Mouse (Mus musculus) erythroblast, embryonic 14.5 days (primary cell): ENCODE results near the gene Pla2g6. TPM values are rescaled to one million over a fixed set of nuclear protein-coding genes. Genes with fewer than 3 reads are reported as not detected.

Experiments used
- H3K27me3 ChIP-seq: 2 replicates; pipeline ENCODE4 v1.6.1; 2012; ENCODE audit warnings: inconsistent platforms; ENCODE audit not compliant: control insufficient read depth
- H3K36me3 ChIP-seq: 2 replicates; pipeline ENCODE4 v1.6.1; 2012; ENCODE audit warnings: mild to moderate bottlenecking, inconsistent platforms; ENCODE audit not compliant: control insufficient read depth
- H3K4me1 ChIP-seq: 2 replicates; pipeline ENCODE4 v1.6.1; 2012; ENCODE audit warnings: inconsistent platforms; ENCODE audit not compliant: control insufficient read depth
- H3K4me3 ChIP-seq: replicated peaks from 2 replicates; pipeline ENCODE3; 2012; ENCODE audit warnings: moderate library complexity, mild to moderate bottlenecking, inconsistent platforms
- H3K9me3 ChIP-seq: 2 replicates; pipeline ENCODE4 v1.6.1; 2012; ENCODE audit warnings: low read length, inconsistent platforms, mixed read lengths; ENCODE audit not compliant: control insufficient read depth
- GATA1 ChIP-seq: IDR thresholded peaks from 2 replicates; pipeline ENCODE4 v1.6.1; 2012; ENCODE audit warnings: low read length, inconsistent platforms, mixed read lengths
- TAL1 ChIP-seq: IDR thresholded peaks from 3 replicates; pipeline ENCODE4 v1.6.1; 2012; ENCODE audit warnings: low read length, inconsistent platforms, mixed read lengths
- polyA plus RNA-seq: library from polyadenylated mRNA; stranded (reverse); fragments of >175 nt; gene quantifications from 2 replicates; pipeline ENCODE4 v1.2.3, GENCODE M21; 2012

The Pla2g6 gene
- polyA plus RNA-seq, 1 experiment, result 2.7 TPM

DNA sequence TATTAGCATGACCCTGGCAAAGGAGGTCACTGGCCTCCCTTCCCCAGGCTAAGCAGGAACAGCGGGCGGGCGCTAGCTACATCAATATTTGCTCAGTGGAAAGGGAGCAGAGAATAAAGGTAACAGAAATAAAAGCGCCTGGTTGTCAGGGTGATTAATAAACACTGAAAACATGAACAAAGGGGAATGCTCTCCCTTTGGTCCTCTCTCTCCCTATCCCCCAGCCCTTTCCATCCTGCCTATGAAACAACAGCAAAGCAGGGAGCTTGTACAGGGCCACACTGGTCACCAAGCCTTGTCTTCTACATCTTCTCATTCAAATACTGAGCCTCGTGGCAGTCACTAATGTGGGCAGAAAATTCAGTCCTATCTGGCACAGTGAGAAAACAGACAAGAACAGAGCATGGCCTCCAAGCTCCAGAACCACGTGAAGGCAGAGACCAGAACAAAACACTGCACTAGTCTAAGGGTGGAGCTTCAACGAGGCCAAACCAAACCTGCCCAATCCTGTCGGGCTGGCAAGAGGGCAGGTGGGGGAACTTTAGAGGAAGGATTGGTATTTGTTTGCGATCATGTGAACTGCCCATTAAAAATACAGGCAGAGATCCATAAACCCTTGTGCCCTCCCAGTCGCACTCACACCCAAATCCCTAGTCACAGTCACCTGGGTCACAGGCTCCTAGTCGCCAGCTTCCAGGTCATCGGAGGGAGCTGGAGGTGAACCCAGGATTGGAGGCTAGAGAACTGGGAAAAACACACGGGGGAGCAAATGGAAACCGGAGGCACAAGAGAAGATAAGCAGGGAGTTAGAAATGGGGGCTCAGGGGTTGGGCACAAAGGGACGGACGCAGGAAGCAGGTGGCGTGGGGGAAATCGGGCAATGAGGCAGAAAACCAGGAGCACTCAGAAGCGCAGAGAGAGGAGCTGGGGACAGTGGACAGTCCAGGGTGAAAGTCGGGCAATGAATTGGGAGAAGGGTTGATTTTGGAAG lies 924 bp downstream of the Pla2g6 start:
- peaks cover 9% of the 10 kb centered on the region for H3K36me3 ChIP-seq
- TF ChIP-seq GATA1 (no peak), TAL1 (no peak)
- H3K4me1 ChIP-seq, result peaks cover 65% of the 10 kb centered on the region
- H3K4me3 ChIP-seq, result peak overlapping the region; percentile 95
- no peaks in the 10 kb centered on the region for H3K9me3 ChIP-seq
- H3K27me3 ChIP-seq, result no peaks in the 10 kb centered on the region

DNA sequence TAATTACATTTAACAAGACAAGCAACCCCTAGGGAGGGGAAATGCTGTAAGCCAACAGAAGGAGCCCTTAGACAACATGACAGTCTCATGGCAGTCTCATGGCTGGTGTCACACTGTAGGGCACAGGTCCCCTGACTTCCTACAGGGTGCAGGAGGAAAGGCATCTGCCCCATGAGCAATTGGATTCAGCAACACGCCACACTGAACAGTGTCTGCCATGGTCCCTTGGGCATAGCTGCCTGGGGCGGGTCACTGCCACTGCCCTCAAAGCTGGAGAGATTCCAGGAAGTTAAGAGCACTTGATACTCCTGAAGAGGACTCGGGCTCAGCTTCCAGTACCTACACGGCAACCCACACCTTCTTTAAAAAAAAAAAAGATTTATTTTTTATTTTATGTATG lies 1.9 kb downstream of the Pla2g6 start:
- H3K9me3 ChIP-seq, result no peaks in the 10 kb centered on the region
- peaks cover 9% of the 10 kb centered on the region for H3K36me3 ChIP-seq
- peaks cover 75% of the 10 kb centered on the region for H3K4me1 ChIP-seq
- TF ChIP-seq GATA1, result no peak
- no peak for TF ChIP-seq TAL1
- no peaks in the 10 kb centered on the region for H3K27me3 ChIP-seq
- peak overlapping the region; percentile 1 for H3K4me3 ChIP-seq

- Histone ChIP-seq H3K27me3 (no peaks in the 10 kb centered on the region), H3K4me1 (peaks cover 78% of the 10 kb centered on the region), H3K9me3 (no peaks in the 10 kb centered on the region), H3K4me3 (no peak overlapping the region), H3K36me3 (peaks cover 9% of the 10 kb centered on the region)
- TF ChIP-seq GATA1 (no peak), TAL1 (no peak)
These were observed 2.4 kb downstream of the Pla2g6 start for GRCm38 (mm10) chr15:79325742-79326141.

GRCm38 (mm10) chr15:79324373-79324772 lies 3.8 kb downstream of the Pla2g6 start:
- Histone ChIP-seq H3K27me3 (no peaks in the 10 kb centered on the region), H3K9me3 (no peaks in the 10 kb centered on the region), H3K36me3 (peaks cover 15% of the 10 kb centered on the region), H3K4me3 (no peak overlapping the region), H3K4me1 (peaks cover 84% of the 10 kb centered on the region)
- TF ChIP-seq TAL1, result no peak
- no peak for TF ChIP-seq GATA1

DNA sequence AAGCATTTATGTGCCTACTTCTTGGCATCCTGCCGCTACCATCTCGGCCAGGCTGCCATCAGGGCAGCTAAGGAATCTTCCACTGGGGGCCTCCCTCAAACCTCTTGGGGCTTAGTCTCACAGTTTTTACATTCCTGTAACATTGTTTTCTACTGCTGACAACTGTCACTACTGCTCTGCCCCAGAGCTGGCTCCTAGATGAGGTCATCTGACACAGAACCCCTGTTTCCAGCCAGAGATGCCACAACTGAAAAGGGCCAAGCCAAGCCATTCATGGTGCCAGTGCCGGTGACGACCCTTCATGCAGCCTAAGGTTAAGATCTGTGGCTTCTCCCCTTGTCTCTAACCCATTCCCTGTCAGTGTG lies 4.4 kb downstream of the Pla2g6 start:
- TF ChIP-seq GATA1 (no peak), TAL1 (no peak)

GRCm38 (mm10) chr15:79322991-79323790 lies 5.0 kb downstream of the Pla2g6 start:
- H3K27me3 ChIP-seq, result no peaks in the 10 kb centered on the region
- H3K4me1 ChIP-seq, result peaks cover 73% of the 10 kb centered on the region
- no peak overlapping the region for H3K4me3 ChIP-seq
- TF ChIP-seq TAL1 (no peak), GATA1 (no peak)
- no peaks in the 10 kb centered on the region for H3K9me3 ChIP-seq
- H3K36me3 ChIP-seq, result peaks cover 23% of the 10 kb centered on the region

More for the DNA sequence above, 4.4 kb downstream of the Pla2g6 start:
- Histone ChIP-seq H3K27me3 (no peaks in the 10 kb centered on the region), H3K9me3 (no peaks in the 10 kb centered on the region), H3K36me3 (peaks cover 18% of the 10 kb centered on the region), H3K4me1 (peaks cover 78% of the 10 kb centered on the region), H3K4me3 (no peak overlapping the region)

GRCm38 (mm10) chr15:79322281-79322990 lies 5.8 kb downstream of the Pla2g6 start:
- H3K27me3 ChIP-seq, result no peaks in the 10 kb centered on the region
- H3K36me3 ChIP-seq, result peaks cover 27% of the 10 kb centered on the region
- H3K9me3 ChIP-seq, result no peaks in the 10 kb centered on the region
- TF ChIP-seq GATA1 (no peak), TAL1 (no peak)
- peaks cover 67% of the 10 kb centered on the region for H3K4me1 ChIP-seq
- no peak overlapping the region for H3K4me3 ChIP-seq

DNA sequence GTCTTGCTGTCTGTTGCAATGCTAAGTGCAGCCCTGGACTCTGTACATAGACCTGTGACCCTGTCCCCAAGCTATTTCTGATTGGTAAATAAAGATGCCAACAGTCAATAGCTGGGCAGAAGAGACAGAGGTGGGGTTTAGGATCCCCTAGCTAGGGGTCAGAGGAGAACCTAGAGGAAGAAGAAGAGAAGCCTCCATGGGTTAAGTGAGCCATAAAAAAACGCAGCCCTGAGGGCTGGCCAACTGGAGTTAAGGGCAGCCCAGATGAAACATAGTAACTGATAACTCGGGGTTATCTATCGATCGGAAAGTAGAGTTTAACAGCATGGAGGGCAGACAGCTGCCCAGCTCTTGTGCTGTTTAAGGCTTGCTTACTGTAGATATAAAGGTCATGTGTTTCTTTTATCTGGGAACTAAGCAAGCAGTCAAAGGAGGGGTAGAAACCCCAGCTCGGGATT lies 6.4 kb downstream of the Pla2g6 start:
- peaks cover 60% of the 10 kb centered on the region for H3K4me1 ChIP-seq
- TF ChIP-seq GATA1 (no peak), TAL1 (no peak)
- no peak overlapping the region for H3K4me3 ChIP-seq
- peaks cover 32% of the 10 kb centered on the region for H3K36me3 ChIP-seq
- no peaks in the 10 kb centered on the region for H3K27me3 ChIP-seq
- H3K9me3 ChIP-seq, result no peaks in the 10 kb centered on the region
